Mouse (Mus musculus) subcutaneous adipose tissue, adult 2 months (tissue): ENCODE measurements around the gene Tmem44. TPM values are rescaled to one million over a fixed set of nuclear protein-coding genes. Genes with fewer than 3 reads are reported as not detected.

Experiments
- polyA plus RNA-seq: library from polyadenylated mRNA; depleted of rRNA; stranded (reverse); fragments of >200 nt; gene quantifications from 2 replicates; pipeline ENCODE4 v1.2.3, GENCODE M21; 2012; ENCODE audit warnings: low replicate concordance; rRNA removed

The Tmem44 gene
- 16.2 and 20.5 TPM in 2 replicates for polyA plus RNA-seq

DNA sequence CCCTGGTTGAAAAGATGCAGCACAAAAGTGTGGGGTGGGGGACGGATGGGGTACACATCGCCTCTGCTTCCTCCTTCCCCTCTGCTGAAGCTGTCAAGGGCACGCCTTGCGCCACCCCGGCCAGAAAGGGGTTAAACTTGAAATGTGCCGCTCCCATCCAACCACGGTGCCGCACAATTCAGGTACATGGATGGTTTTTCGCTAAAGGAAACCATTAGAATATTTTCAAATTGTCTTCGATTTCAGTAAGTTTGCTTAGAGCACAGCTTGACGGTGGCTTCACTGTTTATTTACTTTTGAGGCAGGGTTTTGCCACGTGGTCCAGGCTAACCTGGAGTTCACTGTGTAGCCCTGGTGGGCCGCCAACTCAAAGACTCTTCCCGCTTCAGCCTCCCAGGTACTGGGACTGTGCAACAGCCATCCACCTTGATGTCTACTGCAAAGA lies at the start of gene Tmem44:
Gene Tmem44, minus strand, starts transcription at position 95 of the 445 bp plus-strand sequence.

DNA sequence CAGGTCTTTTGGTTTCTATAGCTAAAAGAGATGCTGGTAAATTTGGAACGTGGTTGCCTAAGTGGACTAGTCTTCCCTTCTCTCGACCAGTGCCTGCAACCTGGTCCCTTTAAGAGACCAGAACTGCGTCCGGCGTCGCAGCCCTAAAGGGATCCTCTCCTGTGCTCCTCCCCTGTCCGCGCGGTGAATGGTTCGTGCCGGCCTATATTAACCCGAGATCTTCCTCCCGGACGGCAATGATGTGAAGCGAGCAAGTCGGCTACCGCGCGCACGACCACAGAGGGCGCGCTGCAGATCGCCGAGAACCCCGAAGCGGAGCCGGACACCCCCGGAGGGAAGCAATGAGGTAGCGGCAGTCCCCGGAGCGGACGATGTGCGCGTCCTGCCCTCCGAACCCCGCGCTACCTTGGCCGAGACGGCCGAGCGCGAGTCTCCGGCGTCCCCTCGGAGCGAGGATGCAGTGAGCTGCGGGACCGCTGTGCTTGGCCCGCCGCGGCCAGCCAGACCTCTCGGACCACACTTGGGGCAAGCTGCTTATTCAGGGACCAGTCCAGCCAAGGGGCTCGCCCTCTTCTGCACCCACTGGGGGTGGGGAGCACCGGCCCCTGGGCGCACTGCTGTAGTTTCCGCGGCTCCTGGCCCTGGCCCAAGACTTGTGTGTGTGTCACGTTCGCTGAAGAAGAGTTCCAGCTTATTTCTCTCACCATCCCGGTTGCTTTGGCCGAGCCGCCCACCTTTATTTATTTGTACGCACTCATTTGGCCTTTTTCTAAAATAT lies 49.0 kb upstream of the Tmem44 start, which contains the start of gene Fam43a:
Gene Fam43a, plus strand, starts transcription at position 233 of the 778 bp plus-strand sequence.

GRCm38 (mm10) chr16:30587494-30588327 lies 37.1 kb upstream of the Tmem44 start, which contains the start of gene Lsg1:
Gene Lsg1, minus strand, starts transcription at chr16:30587592.

Other genes starting within 250 kb of the Tmem44 start
- 0.14 and 0.23 TPM in 2 replicates for gene Gp5, start 240.1 kb downstream of the Tmem44 start, polyA plus RNA-seq
- 25.0 and 25.8 TPM in 2 replicates for gene Atp13a3, start 144.9 kb downstream of the Tmem44 start, polyA plus RNA-seq
- gene Lsg1, start 36.8 kb upstream of the Tmem44 start, polyA plus RNA-seq, result 8.3 and 16.2 TPM in 2 replicates
- gene Fam43a, start 48.9 kb upstream of the Tmem44 start, polyA plus RNA-seq, result 27.3 and 39.0 TPM in 2 replicates